Mouse (Mus musculus) gastrocnemius, postnatal 10 days (tissue): ENCODE results near the gene Cep44. TPM values are rescaled to one million over a fixed set of nuclear protein-coding genes. Genes with fewer than 3 reads are reported as not detected.

Experiments used
- DNase-seq: peaks from one replicate; pipeline ENCODE4 v3.0.0; 2021; ENCODE audit warnings: mixed read lengths
- long read RNA-seq, 2 experiments: library from polyadenylated mRNA; stranded (forward); transcript quantifications; one replicate each; pipeline ENCODE4 v2.0.0; 2021
- total RNA-seq, 2 experiments: library from RNA; stranded (reverse); gene quantifications; 2 replicates each; pipeline ENCODE4 v1.2.3; 2021

Cep44 gene
- 10 to 100 TPM; 13.3 to 14.5 TPM for total RNA-seq
- long read RNA-seq, experiment 1, partial matches to known transcripts, result 1 of 16 reads
- long read RNA-seq, experiment 1, other reads (novel, unspliced or antisense), result 14 of 16 reads
- long read RNA-seq, experiment 2, partial matches to known transcripts, result 0 of 9 reads
- long read RNA-seq, experiment 2, other reads (novel, unspliced or antisense), result 7 of 9 reads

DNA sequence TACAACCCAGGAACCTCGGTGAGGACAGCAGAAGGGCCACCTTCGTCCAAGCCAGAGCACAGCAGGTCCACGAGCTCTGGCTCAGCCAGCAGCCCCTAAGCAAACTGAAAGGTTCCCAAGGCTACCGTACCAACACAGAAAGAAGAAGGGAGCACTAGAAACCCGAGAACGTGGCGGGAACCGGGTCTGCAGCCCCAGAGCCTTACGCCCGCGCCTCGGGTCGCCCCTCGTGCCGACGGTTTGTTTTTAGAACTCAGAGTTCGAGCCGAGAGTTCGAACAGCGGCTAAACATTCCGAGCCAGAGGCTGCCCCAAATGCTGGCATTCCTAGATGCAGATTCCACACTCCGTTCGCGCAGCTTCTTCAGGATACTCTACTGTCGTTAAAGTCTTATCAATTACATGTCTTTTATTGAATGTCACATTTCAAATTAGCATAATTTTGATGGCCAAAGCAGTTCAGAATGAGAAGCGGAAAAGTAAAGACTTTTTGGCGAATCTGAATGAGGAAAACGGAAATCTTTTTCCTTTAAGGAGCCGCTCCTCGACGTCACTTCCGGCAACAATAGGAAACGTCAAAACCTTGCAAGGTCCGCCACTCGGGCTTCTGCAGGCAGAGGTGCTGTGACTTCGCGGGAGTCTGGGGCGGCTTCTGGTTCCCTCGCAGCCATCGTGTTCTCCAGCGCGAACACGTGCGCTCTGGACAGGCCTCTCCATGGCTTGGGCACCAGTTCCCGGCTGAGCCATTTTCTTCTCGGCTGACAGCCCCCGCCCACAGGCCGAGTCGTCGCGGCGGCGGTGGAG, at the start of gene Cep44, which contains the start of gene Fbxo8:
TSS of gene Cep44 (minus strand) at position 490 of the 803 bp plus-strand sequence.
TSS of gene Fbxo8 (plus strand) at position 533 of the 803 bp plus-strand sequence.
- peak; percentile 76 for DNase-seq

DNA sequence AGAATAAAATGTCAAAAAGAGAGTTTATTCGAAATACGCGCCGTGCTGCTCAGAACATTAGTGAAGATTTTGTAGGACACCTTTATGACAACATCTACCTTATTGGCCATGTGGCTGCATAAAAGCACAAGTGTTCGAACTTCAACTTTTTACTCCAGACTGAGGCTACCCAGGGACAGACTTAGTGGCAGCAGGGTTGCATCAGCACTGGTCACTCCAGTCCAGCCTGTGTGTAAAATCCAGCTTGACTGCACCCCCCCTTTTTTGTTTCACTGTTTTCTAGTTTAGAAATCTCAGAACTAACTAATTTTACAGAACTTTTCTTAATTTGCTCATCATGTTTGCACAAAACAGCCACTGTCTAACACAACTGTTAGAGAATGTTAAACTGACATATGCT, 40.7 kb upstream of the Cep44 start:
- no peak for DNase-seq

DNA sequence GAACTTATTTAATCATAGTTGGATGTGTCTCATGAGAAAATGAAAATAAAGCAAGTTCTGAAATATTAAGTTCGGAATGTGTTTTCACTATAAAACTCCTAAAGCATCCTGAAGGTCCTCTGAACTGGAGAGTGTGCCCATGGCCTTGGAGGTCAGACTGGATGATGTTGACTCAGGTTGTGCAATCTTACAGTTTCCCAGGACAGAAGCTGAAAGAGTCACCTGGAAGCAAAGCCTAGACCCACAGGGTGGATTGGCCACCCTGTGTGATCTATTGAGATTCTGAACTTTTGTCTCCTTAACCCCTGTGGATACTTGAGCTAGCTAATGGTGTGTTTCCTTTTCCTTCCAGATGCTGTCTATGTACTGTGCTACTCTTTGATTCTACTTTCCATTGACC, 40.2 kb upstream of the Cep44 start:
- DNase-seq, result no peak

DNA sequence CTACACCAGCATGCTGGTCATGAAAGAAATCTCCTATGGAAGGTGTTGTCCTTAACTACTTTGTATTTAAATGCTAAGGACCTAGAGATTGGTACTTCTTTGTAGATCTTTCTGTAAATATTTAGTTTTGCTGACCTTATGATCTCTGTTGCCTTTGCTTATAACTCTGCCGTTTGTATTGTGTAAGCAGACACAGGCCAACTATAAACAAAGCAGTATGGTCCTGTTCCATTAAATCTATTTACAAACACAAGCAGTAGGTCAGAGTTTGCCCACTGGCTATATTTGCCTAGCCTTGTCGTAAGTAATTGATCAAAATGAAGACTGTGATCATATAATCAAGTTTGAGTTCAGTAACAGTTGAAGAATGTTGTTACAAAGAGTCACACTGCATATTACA, 38.2 kb upstream of the Cep44 start:
- no peak for DNase-seq

DNA sequence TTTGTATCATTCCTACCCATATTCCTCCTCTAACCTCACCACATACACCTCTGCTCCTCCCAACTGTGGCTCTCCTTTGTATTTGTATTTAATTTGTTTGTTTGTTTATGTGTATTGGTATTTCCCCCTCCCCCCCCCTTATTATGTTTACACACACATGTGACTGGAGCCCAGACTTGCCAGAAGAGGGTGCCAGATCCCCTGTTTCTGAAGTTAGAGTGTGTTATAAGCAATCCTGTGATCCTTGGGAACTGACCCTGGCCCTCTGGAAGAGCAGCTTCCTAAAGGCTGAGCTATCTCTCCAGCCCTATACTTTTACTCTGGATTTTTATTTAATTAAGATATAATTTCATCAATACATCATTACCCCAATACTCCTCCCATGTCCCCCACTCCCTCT, 32.0 kb upstream of the Cep44 start:
- DNase-seq, result peak; percentile 24

DNA sequence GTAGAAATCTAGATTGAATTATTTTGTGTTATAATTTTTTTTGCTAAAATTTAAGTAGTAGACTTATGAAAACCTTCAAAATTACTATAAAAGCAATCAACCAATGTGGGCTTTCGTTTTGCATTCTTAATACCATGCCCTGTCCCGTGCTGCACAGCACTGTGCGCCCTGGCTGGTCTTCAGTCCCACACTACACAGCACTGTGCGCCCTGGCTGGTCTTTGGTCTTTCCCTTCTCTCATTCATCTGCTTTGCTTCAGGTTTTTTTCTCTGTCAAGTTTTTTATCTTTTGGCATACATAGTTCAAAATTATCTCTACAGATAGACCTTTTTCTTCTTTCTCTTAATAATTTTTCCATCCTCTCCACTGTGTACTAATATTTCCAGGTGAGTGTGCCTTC, 30.1 kb upstream of the Cep44 start:
- DNase-seq, result peak; percentile 27

DNA sequence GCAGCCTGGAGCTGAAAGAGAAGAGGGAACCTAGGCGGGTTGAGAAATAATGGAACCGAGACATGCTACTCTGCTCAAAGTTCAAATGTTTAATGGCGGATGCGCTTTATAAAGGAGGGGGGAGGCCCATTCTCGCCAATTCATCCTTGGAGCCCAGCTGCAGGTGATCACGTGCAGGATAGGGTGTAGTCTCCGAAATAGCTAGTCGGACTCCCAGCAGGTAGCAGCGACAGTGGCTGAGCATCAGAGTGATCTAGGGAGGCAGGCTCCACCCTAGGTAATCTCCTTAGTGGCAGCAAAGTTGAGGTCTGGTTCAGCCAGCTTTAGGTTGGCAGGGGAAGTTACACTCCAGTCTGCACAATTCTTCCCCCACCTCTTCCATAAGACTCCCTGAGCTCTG, 16.0 kb upstream of the Cep44 start:
- no peak for DNase-seq

DNA sequence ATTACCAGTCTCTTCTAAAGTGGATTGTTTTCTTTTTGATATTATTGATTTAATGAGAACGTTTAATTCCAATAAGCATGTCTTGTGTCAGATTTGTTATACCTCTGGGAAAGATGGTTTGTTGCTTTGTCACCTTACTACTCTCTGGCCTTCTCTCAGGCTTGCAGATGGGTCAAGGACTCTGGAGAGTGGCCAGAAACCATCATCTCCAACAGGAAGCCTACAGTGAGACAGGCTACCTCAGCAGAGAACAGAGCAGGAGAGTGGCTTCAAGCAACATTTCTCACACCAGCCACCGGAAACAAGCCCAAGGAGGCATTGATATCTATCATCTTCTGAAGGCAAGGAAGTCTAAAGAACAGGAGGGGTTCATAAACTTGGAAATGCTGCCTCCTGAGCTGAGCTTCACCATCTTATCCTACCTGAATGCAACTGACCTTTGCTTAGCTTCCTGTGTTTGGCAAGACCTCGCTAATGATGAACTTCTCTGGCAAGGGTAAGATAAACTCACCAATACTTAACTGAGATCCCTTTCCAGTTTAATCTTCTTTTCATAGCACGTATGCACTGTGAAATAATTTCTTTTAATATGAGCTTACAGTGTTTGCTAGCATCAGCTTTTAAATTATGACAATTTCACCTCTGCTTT, 13.7 kb upstream of the Cep44 start:
- no peak for DNase-seq

DNA sequence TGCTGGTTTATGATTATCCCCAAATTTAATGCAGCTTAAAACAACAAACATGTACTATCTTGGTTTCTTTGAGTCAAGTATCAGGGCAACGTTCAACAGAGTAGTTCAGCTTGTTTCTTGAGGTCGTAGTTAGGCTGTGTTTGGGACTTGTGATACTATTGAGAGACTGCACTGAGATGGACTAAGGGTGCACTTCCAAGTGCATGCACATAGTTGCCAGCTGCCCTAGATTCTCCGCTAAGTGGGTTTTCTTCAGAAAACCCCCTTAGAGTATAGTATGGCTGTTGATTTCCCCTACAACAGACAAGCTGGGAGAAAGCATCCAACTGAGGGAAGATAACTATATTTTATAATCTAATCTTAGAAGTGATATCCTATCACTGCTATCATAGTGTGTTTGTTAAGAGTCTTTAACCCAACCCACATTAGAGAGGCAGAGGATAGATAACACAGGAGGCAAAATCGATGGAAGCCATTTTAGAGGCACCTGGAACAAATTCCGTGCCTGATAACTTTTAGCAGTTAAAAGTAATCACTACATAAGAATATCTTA, 1.8 kb upstream of the Cep44 start:
- DNase-seq, result no peak

DNA sequence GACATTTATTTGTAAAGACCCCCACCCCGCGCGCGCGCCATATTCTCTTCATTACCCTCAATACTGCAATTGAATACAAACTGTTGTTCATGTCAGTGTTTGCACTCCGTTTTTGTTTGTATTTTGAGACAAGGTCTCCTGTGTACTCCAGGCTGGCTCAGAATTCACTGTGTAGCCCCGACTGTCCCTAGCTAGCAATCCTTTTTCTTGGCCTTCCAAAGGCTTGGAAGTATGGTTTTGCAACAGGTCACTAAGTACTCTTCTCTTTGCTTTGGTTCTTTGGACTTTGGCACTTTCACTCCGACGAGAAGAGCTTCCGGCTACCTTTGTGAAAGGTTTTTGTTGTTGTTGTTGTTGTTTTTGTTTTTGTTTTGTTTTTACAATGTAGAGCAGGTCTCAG, 1.2 kb upstream of the Cep44 start:
- DNase-seq, result no peak

DNA sequence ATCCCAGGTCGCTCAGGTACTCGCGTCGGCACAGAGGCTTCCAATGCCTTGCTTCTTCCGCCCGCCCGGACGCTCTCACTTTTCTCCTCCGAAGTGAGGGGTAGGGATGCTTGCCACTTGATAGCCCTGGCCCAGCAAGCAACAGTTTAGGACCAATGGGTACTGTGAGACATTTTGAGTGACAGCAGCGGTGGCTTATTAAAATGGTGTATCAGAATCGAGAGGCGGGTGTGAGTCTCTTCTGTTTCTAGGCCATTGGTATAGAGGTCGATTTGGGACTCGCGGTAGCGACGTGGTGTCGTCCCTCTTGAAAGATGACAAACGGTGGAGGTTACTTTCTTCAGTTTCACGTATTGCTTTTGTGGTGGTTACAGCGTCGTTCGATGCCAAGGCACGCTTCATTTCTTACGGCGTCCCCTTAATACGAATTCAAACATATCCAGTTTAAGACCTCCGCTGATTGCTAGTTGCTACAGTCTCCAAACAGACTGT, 560 bp upstream of the Cep44 start:
- peak; percentile 70 for DNase-seq

DNA sequence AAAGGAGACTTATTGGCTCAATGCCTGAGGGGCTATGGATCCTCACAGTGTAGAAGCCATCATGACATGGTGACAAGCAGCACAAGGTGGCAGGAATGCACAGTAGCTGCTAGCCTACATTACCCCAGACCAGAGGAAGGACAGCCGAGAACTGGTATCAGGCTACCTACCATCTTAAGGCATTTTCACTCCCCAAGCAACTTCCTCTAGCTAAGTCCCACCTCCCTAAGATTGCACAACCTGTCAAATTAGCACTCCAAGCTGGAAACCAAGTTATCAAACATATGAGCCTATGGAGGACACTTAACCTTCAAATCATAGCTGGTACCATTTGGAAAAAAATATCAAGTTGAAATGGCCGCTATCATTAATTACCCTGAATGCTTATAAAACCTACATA, 3.0 kb downstream of the Cep44 start:
- DNase-seq, result no peak

DNA sequence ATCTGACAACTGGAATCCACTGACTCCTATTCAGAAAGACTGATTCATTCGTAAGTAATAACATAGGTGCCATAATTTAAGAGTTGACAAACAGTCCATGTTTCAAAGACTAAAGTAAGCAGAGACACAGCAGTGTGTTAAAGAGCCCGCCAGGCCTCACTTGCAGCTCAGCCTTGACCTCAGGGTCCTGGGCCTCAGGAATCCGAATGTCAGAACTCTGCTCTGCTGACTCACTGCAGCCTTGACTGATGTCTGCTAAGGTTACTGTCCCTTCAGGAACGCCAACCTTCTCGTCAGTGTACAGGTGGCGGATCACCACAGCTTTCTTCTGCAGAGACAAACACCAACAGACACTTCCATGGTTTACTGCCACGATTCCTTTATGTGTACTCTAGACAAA, 10.1 kb downstream of the Cep44 start:
- DNase-seq, result no peak

DNA sequence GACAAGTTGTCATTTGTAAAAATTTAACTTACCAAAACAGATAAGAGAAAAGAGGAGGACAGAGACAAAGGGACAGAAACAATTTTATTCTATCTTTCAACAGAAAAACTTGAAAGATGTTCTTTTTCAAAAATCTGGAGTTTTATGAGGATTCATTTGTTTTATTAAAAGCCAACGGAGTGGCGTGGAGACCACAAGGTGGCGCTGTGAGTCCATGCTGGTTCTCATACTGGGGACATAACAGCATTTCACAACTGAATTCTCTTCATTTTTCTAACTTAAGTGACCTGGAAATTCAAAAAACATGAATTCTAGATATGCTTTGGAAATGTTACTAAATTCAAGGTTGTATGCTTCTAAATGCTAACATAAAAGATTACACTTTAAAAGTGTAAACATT, 20.5 kb downstream of the Cep44 start:
- peak; percentile 79 for DNase-seq

DNA sequence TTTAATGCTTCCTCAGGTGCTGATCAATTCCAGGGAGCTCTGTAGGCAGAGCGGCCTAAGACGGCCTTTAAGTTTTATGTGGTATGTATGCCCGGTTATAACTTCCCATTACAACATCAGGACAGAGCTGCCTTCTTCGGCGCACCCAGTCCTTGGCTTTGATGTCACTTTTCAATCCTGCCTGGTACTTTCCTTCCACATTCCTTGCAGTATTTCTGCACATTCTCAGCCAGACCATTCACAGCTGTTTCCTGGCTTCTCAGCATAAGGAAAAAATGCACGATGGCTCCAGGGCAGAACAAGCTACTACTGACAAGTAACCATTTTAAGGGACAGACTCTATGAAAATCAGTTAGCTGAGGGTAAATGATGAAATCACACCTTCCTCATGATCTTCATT, 22.0 kb downstream of the Cep44 start:
- no peak for DNase-seq

DNA sequence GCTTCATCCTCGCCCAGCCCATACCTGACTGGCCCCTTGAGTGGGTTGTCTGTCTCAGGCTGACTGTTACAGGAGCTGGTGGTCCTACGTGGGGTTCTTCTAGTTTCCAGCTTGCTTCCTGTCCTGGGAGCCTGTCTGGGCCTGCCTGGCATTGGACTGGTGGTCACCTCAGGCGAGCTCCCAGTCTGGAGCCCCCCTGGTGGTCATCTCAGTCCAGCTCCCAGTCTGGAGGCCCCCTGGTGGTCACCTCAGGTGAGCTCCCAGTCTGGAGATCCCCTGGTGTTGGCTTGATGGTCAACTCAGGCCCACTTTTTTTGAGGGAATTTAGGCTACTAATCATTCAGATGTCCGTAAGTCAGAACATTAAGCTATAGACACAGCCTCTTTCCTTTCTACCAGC, 29.8 kb downstream of the Cep44 start:
- DNase-seq, result no peak

DNA sequence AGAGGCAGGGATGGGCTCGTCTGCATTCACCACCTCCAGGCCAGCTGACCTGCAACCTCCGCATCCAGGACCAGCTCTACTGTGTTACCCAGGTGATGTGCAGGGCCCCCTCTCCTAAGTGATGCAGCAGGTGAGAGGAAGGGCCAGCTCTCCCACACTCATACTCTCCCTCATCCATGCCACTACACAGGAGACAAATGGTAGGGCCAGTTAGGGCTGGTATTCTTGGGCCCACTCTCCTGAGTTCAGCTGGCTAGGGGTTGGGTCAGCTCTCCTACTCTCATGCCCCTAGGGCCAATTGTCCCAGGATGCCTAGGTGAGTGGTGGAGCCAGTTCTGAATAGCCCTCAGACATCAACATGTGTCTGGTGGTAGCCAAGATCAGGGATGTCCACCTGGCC, 30.6 kb downstream of the Cep44 start:
- no peak for DNase-seq

DNA sequence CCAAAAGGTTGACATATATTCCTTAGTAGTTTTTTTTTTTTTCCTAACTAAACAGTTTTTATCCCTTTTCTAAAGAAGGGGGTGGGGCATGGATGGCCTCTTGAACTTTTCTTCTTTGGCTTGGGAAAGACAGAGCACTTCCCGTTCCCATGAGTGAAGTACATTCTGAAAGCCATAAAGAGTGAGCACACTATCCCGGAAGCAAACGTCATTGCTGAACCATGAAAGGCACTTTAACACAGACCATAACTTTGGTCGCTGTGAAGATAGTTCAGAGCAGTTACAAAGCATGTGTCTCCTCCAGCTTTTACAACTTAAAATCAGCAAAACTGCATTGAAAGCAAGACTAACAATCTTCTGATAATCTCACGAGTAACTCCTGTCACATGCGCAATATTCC, 32.0 kb downstream of the Cep44 start:
- no peak for DNase-seq

DNA sequence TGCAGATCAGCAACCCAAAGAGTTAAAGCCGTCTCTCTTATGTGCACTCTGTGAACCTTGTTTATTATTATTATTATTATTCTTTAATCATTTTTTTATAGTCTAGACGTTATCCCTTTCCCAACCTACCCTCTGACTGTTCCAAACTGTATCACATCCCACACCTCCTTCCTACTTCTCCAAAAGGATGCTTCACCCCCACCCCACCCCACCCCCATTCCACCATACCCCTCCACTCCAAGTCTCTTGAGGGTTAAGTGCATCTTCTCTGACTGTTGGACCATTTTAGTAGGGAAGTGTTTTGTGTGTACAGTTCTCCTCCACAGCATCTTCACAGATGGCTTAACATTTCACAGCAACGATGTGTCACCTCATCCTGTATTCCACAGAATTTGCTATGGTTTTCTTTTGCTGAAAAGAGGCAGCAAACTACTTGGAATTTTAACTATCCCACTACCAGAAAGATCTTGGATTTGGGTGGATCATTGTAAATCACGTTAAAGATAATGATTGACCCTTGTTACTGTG, 41.8 kb downstream of the Cep44 start:
- DNase-seq, result no peak

DNA sequence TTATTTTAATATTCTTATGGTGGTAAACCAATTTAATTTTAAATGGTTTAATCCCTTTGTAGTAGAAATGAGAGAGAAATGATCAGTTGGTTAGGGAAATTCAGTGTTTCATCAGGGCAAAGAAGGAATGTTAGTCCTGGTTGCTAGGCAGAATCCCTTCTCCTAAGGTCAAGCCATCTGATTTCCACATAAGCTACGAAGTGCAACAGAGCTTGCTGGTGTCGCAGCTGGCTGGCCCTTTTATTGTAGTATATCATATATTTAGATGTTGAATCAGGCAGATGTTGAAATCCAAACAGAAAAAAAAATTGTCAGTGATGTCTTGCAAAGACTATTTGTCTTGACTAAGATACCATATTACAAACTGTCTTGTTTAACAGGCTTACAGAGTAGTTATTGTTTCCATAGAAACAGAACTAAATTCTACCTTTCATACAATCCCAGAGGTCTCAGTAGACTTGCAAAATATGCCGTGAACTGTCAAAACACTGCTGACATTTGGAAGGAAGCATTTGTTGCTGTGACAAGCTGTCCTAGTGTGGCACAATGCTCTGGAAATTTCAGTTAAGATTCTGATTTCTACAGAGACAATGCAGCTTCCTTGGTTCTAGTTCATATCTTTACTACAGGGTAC, 42.4 kb downstream of the Cep44 start:
- DNase-seq, result no peak

DNA sequence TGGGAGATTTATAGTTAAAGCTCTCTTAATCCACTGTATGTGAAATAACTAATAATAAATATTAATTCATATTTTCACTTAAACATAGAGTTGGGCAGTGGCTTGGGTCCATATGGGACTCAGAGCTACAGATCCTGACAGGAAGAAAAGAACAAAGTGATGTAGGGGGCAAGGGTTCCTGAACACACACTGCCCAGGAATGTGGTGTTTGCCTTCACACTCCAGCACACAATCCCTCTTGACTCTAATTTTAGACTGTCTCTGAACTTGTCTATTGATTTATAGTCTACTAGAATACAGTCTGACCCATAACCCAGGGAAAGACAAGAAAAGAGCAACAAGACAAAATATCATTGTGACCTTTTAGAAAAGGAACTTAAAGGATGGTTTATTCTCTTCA, 48.9 kb downstream of the Cep44 start:
- no peak for DNase-seq

DNA sequence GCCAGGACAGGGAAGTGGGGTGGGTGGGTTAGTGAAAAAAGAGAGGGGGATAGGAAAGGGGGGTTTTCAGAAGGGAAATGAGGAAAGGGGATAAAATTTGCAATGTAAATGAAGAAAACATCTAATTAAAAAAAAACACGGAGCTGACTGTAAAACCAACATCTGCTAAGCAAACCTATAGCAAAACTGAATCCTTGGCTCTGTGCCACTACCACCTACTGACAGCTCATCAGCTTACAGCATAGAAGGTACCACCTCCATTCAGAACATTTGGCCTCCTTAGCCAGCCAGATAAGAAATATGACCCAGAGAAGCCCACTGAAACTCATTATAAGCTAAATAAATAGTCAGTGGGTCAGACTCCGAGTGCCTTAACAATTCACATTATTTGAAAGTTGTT, 61.4 kb downstream of the Cep44 start:
- DNase-seq, result no peak
